Mouse (Mus musculus) regulatory T cell (primary cell): ENCODE measurements around the gene Pax6.

ENCODE experiments used
- in situ Hi-C: fragments of 300-600 bp; cut with MboI, MseI; formaldehyde crosslinking; loops from one replicate; pipeline ENCODE4 v1.15.1; 2025; ENCODE audit warnings: high pct_unique_total_duplicates

Gene Pax6

DNA sequence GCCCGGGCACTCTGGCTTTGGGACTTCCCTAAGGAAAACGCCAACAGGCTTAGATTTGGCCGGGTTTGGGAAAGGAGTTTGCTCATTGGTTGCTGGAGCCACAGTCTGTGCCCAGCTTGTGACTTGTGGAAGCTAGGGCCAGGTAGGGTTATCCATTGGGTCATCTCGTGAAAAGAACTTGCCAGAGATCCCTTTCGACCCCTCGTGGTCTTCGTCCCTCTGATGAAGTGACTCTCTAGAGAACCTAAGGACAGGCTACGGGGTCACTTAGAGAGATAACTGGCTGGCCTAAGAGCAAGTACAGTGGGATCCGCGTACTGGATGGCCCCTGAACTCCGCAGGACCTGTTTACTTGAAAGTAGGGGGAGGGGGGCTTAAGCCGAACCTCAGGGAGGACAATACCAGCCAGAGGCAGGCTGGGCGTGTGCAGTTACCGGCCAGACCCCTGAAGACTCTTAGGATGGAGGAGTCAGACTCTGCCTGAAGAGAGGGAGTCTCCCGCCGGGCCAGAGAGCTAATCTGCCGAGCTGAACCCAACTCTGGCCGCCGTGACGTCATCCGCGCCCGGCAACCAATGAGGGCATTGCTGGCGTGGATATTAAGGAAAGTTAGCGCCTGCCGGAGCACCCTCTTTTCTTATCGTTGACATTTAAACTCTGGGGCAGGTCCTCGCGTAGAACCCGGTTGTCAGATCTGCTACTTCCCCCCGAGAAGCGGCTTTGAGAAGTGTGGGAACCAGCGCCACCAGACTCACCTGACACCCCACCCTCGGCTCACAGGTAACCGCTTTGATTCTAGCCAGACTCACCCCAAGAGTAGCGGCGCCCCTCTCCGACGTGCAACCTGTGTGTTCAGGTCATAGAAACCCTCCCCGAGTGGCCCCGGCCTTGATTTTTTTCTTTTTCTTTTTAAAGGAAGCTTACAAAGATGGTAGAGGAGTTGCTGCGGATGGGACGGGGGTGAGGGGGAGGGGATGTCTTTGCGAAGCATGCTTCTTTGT, at the start of gene Pax6:
Gene Pax6 (plus strand): TSS at position 630 of the 1,000 bp plus-strand sequence.
- in situ Hi-C loops: no loop called here

DNA sequence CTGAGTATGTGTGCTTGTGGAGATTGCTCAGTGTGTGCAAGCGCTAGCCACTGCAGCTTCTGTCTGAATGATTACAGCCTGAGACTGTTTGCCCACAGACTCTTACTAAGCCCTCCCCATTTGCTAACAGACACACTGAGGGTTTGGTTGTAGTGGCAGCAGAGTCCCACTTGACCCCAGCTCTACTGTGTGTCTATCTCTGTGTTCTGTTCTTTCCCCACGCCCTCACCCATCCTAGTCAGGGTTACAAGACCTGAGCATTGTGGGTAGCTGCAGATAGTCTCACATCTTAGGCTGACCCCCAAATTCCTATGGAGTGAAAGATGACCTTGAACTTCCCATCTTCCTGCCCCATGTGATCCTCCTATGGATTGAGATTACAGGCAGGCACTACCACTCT, 19.8 kb upstream of the Pax6 start:
- in situ Hi-C loops: no loop called here

DNA sequence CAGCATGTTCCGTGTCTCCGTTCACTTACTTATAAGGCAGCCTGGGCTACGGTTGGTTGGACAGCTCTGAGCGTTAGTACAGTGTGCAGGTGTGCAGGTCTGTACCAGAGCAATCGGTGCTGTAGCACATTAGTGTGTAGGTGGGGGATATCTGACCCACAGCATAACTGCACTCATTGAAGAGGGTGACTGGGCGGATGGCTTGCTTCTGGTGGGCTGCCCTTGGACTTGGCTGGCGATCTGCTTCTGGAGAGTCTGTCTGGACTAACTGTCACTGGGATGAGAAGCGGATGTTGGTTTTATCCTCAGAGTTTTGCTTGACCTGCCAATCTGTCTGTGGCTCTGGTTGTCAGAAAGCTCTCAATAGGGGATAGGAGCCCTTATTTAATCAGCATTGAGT, 12.2 kb upstream of the Pax6 start:
- in situ Hi-C loops: no loop called here

DNA sequence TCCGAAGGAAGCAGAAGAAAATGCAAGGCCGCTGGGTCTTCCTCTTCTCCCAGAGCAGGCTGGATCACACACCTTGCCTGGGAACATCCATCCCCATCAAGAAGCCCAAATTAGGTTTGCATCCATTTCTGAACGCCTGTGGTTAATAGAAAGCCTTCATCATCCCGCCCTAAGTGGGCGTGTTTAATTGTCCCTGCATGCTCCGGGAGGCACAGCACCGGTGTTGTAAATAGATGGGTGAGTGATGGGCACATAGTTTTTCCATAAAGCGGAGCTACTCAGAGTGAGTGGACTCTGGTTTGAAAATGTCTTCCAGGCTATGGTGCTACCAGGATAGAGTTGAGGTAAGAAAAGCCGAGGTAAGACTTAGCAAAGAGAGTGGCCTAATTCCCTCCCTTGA, 9.3 kb upstream of the Pax6 start:
- in situ Hi-C loops: no loop called here

DNA sequence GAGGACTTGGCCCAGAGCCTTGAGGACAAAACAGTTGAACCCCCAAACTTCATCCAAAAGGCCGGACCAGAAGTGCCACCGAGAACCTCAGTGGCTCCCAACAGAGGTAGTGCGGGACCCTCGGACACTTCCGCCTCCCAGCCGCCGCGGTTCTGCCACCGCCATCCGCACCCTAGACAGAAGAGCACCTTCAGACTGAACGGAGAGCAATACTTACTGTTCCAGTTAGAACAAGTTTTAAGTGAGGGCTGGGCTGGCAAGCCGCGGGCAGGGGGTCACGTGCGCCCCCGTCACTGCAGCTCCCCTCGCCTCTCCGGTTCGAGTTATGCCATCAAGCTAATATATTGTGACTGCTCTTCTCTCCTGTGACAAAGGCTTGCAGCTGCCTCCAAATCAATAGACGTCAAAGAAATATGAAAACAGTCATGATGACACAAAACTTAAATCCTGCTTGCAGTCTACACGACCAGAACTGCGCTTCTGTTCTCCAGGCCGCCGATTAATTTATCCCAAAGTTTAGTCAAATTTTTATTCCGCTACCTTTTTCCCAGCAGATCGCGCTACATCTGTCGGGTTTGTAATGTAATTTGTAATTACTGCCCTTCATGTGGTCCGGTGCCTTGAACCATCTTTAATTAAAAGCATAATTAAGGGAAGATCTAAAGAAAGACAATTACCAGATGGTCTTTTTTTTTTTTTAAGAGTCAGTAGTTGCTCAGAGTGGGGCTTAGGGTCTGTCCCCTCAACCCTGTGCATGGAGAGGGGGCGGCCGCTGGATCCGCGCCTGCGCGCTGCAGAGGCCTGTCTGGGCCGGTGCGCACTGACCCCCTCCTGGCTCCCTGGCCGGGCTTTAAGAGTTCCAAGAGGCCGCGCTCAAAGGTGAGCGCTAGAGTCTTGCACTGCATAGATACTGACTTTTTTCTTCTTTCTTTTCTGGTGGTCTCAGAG, 8.5 kb upstream of the Pax6 start:
- in situ Hi-C loops: no loop called here

DNA sequence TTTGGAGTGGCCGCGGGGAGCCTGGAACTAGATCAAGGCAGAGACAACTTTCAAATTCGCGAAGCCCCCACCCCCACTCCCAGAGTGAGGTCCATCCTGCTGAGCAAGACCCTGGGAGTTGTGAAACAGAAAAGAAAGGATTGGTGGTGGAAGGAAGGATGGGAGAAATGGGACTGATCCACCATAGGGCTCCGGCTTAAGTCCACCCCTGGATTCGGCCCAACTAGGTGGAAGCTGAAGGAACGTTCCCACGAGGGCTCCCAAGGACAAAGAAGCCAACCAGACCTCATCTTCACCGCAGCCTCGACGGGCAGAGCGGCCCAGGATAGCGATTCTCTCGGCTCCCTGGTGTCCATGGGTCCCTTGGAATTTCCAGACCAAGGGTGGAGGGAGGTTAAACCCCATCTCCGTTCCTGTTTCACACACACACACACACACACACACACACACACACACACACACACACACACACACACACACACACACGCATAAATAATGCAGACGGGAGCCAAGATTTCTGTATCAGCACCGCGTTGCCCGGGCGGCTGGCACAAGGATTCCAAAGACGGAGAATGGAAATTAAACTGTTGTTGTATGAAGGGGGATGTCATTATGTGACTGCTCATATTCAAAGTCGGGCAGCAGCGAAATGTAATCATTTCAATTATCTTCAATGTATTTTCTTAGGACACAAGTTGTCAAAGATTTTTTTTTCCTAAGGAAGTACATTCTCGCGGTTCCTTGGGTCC, 7.7 kb upstream of the Pax6 start:
- in situ Hi-C loops: no loop called here

DNA sequence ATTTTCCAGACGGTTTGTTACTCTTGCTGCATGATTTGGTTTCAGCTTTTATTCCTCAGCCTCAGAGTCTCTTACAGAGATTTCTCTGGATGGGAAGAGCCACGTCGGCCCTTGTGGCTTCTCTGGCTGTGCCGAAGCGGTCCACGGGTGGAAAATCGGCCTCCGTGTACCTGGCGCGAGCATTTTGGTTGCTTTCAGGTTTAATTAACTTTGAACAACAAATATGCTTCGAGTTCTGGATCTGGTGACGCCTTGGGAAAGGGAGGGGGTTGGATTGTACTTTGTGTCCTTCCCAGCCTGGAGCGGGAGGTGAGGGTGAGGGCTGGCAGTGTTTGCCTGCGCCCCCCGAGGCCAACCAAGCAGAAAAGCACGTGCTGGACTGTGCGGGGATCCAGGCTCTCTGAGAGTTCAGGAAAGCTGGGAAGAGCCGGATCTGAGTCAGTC, 7.1 kb upstream of the Pax6 start:
- in situ Hi-C loops: no loop called here

DNA sequence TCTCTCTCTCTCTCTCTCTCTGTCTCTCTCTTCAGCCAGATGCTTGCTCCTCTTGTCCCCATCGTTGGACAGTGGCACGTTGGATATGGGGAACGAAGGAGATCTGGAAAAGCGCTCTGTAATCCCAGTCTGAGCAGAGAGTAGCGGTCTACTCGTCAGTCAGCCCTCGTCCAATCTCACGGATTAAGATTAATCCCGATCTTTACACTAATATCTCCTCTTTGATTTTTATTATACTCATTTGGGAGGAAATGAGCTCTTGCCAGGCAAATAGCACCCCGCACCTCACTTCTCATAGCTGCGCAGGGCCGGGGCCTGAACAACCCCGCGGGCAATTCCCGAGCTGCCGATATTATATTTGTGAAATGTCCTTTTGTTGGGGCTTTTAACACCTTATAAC, 6.6 kb upstream of the Pax6 start:
- in situ Hi-C loops: no loop called here

DNA sequence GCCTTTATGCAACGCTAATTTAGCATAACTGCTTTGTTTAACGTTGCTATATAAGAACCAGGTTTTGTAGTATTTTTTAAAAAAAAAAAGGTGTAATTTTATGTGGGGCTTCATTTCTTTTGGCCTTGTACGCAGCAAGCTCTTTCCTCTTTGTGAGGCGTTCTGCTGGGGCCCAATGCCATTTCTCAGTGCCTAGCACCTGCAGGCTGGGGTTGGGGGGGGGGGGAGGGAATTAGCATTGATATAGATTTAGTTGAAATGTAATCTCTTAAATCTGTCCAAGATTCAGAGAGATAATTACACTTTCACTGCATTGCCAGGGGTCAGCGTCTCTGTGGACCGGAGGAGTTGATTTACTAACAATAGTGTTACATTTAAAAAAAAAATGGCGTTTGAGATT, 6.1 kb upstream of the Pax6 start:
- in situ Hi-C loops: no loop called here

DNA sequence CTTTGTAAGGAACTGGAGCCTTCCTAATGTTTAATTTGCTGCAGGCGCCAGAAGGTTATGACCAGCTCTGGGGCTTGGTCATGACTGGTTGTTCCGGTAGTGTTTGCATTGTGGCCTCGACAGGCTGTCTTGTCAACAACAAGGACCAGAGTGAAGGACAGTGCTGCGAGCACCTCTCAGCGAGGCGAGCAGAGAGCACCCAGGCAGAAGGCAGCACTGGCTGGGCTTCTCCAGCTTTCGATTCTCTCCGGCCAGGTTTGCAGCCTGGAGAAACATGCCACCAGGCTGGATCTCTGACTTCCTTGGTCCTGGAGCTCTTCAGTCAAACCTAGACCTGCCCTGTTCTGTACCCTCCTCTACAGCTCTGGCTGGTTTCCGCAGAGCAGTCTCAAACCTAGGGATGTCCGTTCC, 5.6 kb upstream of the Pax6 start:
- in situ Hi-C loops: no loop called here

DNA sequence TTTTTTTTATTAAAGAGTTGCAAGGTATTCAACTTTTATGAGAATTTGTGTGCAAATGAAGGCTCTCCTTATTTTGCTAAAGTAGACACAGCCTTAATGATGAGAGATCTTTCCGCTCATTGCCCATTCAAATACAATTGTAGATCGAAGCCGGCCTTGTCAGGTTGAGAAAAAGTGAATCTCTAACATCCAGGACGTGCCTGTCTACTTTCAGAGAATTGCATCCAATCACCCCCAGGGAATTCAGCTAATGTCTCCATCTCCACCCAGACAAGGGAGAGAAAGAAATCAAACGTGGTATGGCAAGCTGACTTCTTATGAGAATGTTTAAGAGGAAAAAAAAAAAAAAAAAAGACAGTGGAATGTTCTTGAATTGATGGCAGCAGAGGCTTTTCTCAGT, 3.7 kb upstream of the Pax6 start:
- in situ Hi-C loops: no loop called here

DNA sequence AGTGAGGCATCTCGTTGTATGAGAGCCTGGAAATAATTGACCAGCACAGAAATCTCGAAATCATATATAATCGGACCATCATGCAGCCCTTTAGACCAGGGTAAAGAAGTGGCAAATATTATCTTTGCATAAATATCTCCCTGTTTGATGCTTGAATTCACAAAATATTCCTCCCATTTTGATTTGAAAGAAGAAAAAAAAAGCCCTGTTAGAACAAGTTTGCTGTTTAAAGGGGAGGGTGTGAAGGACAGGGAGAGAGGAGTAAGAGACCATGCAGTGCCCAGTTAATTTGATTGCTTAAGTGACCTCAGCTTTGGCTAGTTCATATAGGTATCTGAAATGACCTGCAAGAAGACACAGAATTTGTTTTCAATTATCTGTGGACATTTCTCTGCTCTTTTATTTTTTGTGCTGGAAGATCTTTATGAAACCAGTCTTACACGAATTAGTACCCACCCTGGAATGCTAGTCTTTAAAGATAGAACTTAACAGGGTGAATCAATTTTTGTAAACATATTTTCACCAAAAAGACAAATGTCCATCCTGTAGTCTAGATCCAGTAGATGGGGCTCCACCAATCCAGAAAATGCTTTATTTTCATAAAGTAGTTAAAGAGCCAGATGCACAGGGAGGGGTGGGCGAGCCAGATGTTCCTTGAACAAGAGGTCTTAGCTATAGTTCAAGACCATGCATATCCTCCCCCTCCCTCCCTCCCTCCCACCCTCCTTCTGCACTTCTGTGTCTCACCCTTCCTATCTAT, 3.0 kb upstream of the Pax6 start:
- in situ Hi-C loops: no loop called here

DNA sequence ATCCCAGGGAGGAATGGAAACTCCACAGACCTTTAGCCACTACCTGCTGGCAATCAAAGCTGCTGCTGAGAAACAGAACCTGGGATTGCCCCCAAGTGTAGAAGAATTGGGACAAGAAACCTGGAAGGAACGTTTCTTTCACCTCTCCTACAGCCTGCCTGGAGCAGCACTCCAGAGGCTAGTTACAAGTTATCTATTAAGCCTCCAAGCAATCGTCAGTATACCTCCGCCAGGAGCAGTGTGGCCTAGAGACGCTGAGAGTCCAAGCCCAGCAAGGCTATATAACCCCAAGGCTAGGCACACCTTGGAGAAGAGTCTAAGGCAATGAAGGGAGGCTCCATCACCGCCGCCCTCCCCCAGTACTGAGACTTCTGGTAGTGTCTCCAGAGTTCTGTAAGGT, 2.4 kb upstream of the Pax6 start:
- in situ Hi-C loops: no loop called here

DNA sequence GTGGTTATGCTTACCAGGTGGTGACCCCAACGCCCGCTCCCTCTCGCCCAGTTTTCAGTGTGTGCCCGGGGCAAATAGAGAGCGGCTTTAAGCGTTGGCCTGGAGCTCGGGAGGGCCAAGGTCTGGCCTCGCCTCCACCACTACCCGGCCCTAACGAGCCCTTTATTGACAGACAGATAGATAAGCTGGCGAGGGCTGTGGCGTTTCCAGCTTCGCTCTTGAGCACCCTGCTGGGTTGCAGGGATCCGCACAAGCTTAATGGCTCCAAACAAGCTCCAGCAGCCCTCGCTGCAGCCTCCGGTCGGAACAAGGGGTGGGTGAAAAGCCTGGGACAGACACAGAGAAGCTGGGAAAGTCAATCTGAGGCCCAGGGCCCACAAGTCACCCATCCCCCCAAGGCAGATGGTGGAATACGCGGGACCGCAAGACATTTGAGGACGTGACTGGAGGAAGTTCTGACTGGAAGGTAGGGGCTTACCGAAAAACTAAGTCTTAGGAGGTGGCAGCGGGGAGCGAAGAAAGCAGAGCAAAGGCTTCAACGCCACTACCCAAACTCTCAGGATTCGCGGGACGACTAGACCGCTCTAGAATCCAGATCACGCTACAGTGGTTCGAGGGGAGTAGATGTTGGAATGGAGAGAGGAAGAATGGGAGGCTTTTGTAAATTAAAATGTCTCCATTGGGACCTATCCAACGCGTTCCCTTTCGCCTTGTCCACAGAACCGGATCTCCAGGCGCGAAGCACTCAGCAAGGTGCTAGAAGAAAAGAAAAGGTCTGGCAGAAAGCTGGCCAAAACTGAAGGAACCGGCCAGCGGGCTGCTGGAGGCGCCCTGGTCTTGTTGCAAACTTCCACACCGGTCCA, 1.7 kb upstream of the Pax6 start:
- in situ Hi-C loops: no loop called here

DNA sequence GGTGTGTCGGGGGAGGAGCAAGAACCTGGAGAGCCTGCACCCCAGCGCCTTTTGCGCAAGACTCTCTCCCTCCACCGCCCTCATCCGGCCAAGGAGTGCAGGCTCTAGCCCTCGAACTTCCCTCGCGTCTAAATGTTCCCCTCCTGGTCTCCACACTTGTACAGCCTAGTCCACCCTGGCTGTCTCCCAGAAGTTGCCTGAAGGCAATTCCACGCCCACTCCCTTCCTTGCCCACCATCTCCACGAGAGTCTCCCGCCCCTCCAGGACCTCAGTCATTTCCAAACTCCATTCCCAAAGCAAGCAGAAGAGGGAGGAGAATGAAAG, 1.1 kb upstream of the Pax6 start:
- in situ Hi-C loops: no loop called here

DNA sequence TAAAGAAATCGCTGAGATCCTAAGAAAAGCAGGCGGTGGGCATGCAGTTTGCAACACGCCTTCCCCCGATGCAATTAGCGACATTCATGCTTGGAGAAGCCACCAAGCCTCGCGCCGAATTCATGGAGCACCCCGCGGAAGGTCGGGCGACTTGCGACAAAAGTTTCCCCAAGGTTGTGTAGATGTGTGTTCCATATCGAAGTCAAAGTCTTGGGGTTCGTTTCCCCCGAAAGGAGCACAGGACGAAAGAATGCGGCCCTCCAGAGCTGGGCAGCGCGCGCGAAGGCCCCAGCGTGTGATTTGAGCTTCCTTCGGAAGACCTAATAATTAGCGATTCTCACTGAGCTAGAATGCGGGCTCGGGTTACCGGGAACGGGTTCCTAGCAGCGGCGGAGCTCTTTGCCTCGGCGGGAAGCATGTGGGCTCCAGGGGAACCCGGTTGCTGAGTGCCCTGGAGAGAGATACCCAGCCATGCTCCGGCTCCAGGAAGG, 716 bp downstream of the Pax6 start:
- in situ Hi-C loops: no loop called here

DNA sequence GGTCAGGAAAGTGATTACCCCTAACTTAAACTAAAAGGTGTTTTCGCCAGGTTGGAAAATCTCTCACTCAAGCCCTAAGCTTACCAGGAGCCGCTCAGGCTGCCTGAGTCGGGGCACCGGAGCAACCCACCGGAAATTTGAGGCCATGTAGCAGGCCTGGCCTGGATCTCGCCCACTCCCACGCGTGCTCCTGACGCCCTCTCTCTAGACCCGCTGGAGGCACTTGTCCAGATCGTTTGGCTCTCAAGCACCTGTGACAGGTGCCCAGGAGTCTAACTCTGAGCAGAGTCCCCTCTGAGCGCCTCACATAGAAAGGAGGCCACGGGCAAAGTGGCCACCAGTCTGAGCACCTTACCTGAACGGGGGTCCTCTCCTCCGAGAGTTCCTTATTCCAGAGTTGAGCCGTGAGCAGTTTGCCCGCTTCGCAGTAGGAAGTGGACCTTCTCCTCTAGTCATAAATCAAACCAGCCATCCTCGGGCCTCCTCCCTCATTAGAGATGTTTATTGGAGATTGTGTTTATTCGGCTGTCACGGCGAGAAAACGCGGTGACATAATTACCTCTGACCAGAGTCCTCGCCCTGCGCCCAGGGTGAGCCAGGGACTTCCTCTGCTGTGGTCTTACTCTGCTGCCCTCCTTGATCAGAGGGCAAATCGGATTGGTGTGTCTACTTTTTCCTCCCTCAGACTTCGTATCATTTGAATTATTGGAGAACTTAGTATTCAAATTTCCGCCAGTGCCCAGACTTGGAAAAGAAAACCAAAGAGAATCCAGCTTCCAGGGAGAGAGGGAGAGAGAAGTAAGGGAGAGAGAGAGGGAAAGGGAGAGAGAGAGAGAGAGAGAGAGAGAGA, 1.4 kb downstream of the Pax6 start:
- in situ Hi-C loops: no loop called here

DNA sequence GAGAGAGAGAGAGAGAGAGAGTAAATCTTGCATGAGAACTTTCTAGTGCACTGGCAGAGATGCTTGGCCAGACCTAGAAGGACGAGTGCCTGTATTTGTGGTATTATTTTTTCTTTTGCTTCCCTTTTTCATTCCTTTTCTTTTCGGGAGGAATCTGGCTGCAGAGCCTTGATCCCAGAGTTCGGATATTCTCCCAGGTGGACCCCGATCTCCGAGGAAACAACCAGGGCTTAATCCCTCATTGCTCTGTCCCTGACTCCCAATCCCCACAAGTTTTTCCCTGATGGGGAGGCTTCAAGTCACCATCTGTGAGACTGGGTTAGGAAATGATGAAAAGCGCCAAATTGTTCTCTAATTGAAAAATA, 2.0 kb downstream of the Pax6 start:
- in situ Hi-C loops: no loop called here
